Mouse (Mus musculus) hindbrain, embryonic 15.5 days (tissue): ENCODE measurements around the gene Chn1. TPM values are rescaled to one million over a fixed set of nuclear protein-coding genes. Genes with fewer than 3 reads are reported as not detected.

Source experiments
- ATAC-seq: fragments of 200-750 bp; cut with Nextera tagmentation; 2 replicates; pipeline ENCODE4 v1.8.0; 2017; ENCODE audit warnings: low read depth, moderate number of reproducible peaks, moderate TSS enrichment; ENCODE audit not compliant: low FRiP score
- H3K27ac ChIP-seq: fragments of 300-500 bp; sonication (generic); replicated peaks from 2 replicates; pipeline ENCODE4 v1.5.1; 2015; ENCODE audit warnings: mild to moderate bottlenecking, inconsistent platforms
- H3K27me3 ChIP-seq: fragments of 300-500 bp; sonication (generic); 2 replicates; pipeline ENCODE4 v1.6.1; 2015; ENCODE audit warnings: control low read depth, inconsistent platforms
- H3K36me3 ChIP-seq: fragments of 300-500 bp; sonication (generic); 2 replicates; pipeline ENCODE4 v1.6.1; 2015; ENCODE audit warnings: control low read depth, inconsistent platforms
- H3K4me1 ChIP-seq: fragments of 300-500 bp; sonication (generic); replicated peaks from 2 replicates; pipeline ENCODE4 v1.6.1; 2015; ENCODE audit warnings: control low read depth, inconsistent platforms
- H3K4me2 ChIP-seq: fragments of 300-500 bp; sonication (generic); 2 replicates; pipeline ENCODE4 v1.6.1; 2015; ENCODE audit warnings: moderate library complexity, mild to moderate bottlenecking, inconsistent platforms
- H3K4me3 ChIP-seq: fragments of 300-500 bp; sonication (generic); 2 replicates; pipeline ENCODE4 v1.5.1; 2015; ENCODE audit warnings: mild to moderate bottlenecking, inconsistent platforms
- H3K9ac ChIP-seq: fragments of 300-500 bp; sonication (generic); 2 replicates; pipeline ENCODE4 v1.6.1; 2015; ENCODE audit warnings: inconsistent platforms
- H3K9me3 ChIP-seq: fragments of 300-500 bp; sonication (generic); 2 replicates; pipeline ENCODE4 v1.6.1; 2016; ENCODE audit warnings: control low read depth, inconsistent platforms
- WGBS: fragments of 180-500 bp; shearing (Covaris S2); methylation state at CpG from one replicate; pipeline ENCODE4 v1.1.7; 2015; 5-methylcytosine and 5-hydroxymethylcytosine counted together
- polyA plus RNA-seq: library from polyadenylated mRNA; unstranded; fragments of >200 nt; fragmentation: Nextera tagmentation; extraction: Ambion mirVana; gene quantifications from 2 replicates; pipeline ENCODE4 v1.2.1, GENCODE M21; 2015

Gene Chn1
- polyA plus RNA-seq, 1 experiment from 2014 or later: 97.5 TPM

GRCm38 (mm10) chr2:73585347-73585831 lies 189.8 kb downstream of the Chn1 start:
- ATAC-seq: peak; percentile 60
- WGBS: 10% methylated on average over 12 of the region's 12 CpGs
- H3K27ac ChIP-seq: no peak overlapping the region
- H3K9ac ChIP-seq: peak overlapping the region; percentile 30
- no peaks in the 10 kb centered on the region for H3K36me3 ChIP-seq
- peaks cover 15% of the 10 kb centered on the region for H3K4me1 ChIP-seq
- no peaks in the 10 kb centered on the region for H3K27me3 ChIP-seq
- peak overlapping the region; percentile 61 for H3K4me2 ChIP-seq
- H3K4me3 ChIP-seq: peak overlapping the region; percentile 41
- H3K9me3 ChIP-seq: no peaks in the 10 kb centered on the region

DNA sequence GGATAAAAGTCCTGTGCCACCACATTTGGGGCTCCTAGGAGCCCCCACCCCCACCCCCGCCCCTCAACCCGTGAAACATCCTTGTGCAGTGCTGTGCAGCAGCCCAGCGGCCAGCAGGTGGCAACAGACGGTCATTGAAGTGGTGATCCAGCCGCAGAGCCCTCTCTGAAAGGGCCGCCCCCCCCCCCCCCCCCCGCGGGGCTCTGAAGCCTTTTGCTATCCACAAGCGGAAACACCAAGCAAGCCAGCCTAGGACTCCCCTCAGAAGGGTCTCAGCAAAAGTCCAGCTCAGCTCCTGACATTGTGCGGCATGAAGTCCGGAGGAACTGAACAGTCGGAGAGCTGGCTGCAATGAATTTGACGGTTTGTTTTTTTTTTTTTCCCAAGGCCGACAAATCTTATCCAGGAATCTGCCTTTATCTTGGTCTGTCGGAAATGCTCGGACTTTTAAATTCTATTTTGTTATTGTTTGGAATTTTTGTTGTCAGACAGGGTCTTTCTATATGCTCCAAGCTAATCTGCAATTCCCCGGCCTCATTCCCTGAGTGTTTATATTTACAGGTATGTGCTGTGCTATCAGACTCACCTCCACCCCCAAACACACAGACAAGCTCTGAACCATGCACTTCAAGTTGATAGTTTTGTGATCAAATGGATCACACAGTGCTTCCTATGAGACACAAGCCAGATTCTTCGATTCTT lies 190.3 kb downstream of the Chn1 start:
- no peaks in the 10 kb centered on the region for H3K27me3 ChIP-seq
- H3K36me3 ChIP-seq: no peaks in the 10 kb centered on the region
- ATAC-seq: peak; percentile 77
- no peaks in the 10 kb centered on the region for H3K9me3 ChIP-seq
- H3K27ac ChIP-seq: no peak overlapping the region
- peak overlapping the region; percentile 41 for H3K4me3 ChIP-seq
- H3K4me2 ChIP-seq: peak overlapping the region; percentile 61
- WGBS: 2% methylated on average over 17 of the region's 18 CpGs
- H3K4me1 ChIP-seq: peaks cover 10% of the 10 kb centered on the region
- H3K9ac ChIP-seq: peak overlapping the region; percentile 30

DNA sequence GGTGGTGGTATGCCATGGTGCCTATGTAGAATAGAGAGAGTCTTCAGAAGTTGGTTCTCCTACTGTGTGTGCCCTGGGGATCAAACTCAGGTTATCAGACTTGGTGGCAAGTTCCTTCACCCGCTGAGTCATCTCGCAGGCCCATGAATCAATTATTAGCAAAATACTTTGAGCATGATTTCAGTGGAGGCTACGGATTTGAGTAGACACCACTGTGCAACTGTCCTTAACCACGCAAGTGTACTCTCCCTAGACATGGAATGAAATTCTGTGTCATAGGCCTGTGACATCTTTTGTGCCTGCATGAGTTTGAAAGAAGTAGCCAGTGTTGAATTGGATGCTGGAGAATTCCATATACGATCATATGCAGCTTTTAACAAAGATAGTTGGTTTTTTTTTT lies 194.4 kb downstream of the Chn1 start:
- WGBS: 89% methylated on average over 5 of the region's 5 CpGs
- Histone ChIP-seq H3K9me3 (no peaks in the 10 kb centered on the region), H3K4me3 (no peak overlapping the region), H3K27me3 (no peaks in the 10 kb centered on the region), H3K27ac (no peak overlapping the region), H3K4me1 (peaks cover 9% of the 10 kb centered on the region), H3K36me3 (no peaks in the 10 kb centered on the region), H3K9ac (no peak overlapping the region), H3K4me2 (no peak overlapping the region)
- ATAC-seq: no peak

DNA sequence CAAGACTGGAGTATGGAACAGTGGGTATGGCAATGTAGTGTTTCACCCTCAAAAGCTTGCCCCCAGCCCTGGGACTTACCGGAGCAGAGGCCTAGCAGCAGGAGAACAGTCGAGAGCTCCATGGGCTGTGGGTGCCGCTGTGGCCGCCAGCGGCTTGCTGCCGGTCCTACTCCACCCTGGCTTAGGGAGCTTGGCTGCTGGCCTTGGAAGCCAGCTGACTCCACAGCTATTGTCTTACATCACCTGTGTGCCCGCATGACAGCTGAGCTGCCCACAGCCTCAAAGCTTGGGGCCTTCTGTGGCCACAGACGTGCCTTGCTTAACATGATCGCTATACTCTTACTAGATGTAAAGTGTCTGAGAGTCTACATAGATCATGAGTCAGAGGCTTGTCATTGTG lies 195.0 kb downstream of the Chn1 start, which contains the start of gene Chrna1:
Gene Chrna1 (minus strand): TSS at position 173 of the 400 bp plus-strand sequence.
- no peak for ATAC-seq
- Histone ChIP-seq H3K4me2 (no peak within 1 kb of the TSS), H3K4me1 (peaks cover 3% of the 10 kb centered on the region), H3K4me3 (no peak within 1 kb of the TSS), H3K36me3 (no peaks in the 10 kb centered on the region), H3K27me3 (no peaks in the 10 kb centered on the region), H3K9ac (no peak within 1 kb of the TSS), H3K9me3 (no peaks in the 10 kb centered on the region), H3K27ac (no peak within 1 kb of the TSS)
- 81% methylated on average over 9 of the region's 9 CpGs for WGBS

DNA sequence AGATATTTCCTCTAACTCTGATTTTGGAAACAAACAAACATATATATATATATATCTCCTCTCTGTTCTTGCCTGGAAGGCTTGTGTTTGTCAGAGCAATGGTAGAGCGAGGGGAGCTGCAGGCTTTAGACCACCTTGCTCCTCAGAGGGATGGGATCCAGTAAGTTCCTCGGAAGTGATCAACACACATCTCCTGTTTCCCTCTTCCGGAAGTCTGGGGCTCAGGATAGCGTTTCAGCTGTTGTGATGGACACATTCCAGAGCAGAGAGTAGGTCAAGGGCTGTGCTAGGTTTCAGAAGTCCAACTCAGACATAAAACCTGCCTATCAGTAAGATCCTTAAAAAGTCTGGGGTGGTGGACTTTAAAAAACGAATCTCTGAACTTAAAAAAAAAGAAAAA lies 196.0 kb downstream of the Chn1 start:
- H3K27me3 ChIP-seq: no peaks in the 10 kb centered on the region
- ATAC-seq: no peak
- no peak overlapping the region for H3K4me2 ChIP-seq
- no peaks in the 10 kb centered on the region for H3K9me3 ChIP-seq
- no peaks in the 10 kb centered on the region for H3K4me1 ChIP-seq
- H3K4me3 ChIP-seq: no peak overlapping the region
- no peak overlapping the region for H3K27ac ChIP-seq
- no peak overlapping the region for H3K9ac ChIP-seq
- H3K36me3 ChIP-seq: no peaks in the 10 kb centered on the region
- 70% methylated on average over 5 of the region's 5 CpGs for WGBS

DNA sequence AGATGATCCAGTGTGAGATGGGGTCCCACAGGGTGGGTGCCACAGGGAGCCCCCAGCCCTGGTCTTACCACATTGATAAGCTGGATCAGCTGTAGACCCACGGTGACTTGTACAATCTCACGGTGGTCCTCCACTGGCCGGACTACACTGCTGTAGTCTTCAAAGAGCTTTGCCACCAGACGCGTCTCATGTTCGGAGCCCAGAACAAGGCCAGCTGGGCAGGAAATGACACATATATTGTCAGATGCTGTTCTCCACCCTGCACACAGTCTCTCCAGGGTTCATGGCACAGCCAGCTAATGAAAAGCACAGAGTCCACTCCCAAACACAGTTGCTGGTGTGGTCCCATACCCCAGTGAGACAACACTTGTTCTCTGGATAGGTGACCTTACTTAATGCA lies 200.7 kb downstream of the Chn1 start:
- no peak overlapping the region for H3K9ac ChIP-seq
- H3K36me3 ChIP-seq: no peaks in the 10 kb centered on the region
- WGBS: 88% methylated on average over 6 of the region's 6 CpGs
- no peak overlapping the region for H3K27ac ChIP-seq
- no peak for ATAC-seq
- peaks cover 4% of the 10 kb centered on the region for H3K4me1 ChIP-seq
- no peak overlapping the region for H3K4me3 ChIP-seq
- no peaks in the 10 kb centered on the region for H3K27me3 ChIP-seq
- no peaks in the 10 kb centered on the region for H3K9me3 ChIP-seq
- no peak overlapping the region for H3K4me2 ChIP-seq

- Histone ChIP-seq H3K9ac (no peak overlapping the region), H3K36me3 (no peaks in the 10 kb centered on the region), H3K27ac (peak overlapping the region; percentile 76; the same call in 1 of the 2 replicates), H3K27me3 (no peaks in the 10 kb centered on the region), H3K4me1 (peaks cover 4% of the 10 kb centered on the region), H3K4me2 (no peak overlapping the region), H3K9me3 (no peaks in the 10 kb centered on the region), H3K4me3 (no peak overlapping the region)
- WGBS: 87% methylated on average over 4 of the region's 4 CpGs
- ATAC-seq: no peak
Observed at GRCm38 (mm10) chr2:73573556-73573955, 201.6 kb downstream of the Chn1 start.

GRCm38 (mm10) chr2:73572539-73573372 lies 202.4 kb downstream of the Chn1 start:
- H3K27ac ChIP-seq: peak overlapping the region; percentile 76
- H3K9ac ChIP-seq: peak overlapping the region; percentile 9; the same call in 1 of the 2 replicates
- H3K9me3 ChIP-seq: no peaks in the 10 kb centered on the region
- no peaks in the 10 kb centered on the region for H3K36me3 ChIP-seq
- H3K4me3 ChIP-seq: peak overlapping the region; percentile 32
- ATAC-seq: peak; percentile 92
- H3K27me3 ChIP-seq: no peaks in the 10 kb centered on the region
- peaks cover 4% of the 10 kb centered on the region for H3K4me1 ChIP-seq
- peak overlapping the region; percentile 51 for H3K4me2 ChIP-seq
- WGBS: 10% methylated on average over 23 of the region's 23 CpGs

GRCm38 (mm10) chr2:73571901-73572300 lies 203.2 kb downstream of the Chn1 start:
- no peak for ATAC-seq
- Histone ChIP-seq H3K4me3 (no peak overlapping the region), H3K9me3 (no peaks in the 10 kb centered on the region), H3K9ac (no peak overlapping the region), H3K36me3 (no peaks in the 10 kb centered on the region), H3K4me1 (peaks cover 7% of the 10 kb centered on the region), H3K27me3 (no peaks in the 10 kb centered on the region), H3K4me2 (no peak overlapping the region), H3K27ac (no peak overlapping the region)
- WGBS: 63% methylated on average over 6 of the region's 6 CpGs

DNA sequence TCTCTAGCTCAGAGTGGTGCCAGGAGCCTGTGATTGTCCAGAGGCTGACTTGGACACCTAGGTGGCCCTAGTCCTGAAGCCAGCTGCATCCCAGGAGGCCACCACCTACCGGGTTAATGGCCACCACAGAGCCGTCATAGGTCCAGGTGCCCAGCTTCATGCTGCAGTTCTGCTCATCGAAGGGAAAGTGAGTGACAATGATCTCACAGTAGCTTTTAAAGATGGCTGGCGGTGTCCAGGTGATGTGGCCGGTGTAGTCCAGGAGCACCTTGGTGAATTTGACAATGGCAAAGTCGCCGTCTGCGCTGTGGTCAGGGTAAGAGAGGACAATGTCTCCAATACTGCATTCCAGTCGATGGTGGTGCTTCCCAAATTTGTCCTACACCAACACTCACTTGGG lies 203.8 kb downstream of the Chn1 start:
- Histone ChIP-seq H3K27ac (no peak overlapping the region), H3K9me3 (no peaks in the 10 kb centered on the region), H3K4me2 (no peak overlapping the region), H3K36me3 (no peaks in the 10 kb centered on the region), H3K27me3 (no peaks in the 10 kb centered on the region), H3K4me3 (no peak overlapping the region), H3K9ac (no peak overlapping the region), H3K4me1 (peaks cover 7% of the 10 kb centered on the region)
- 92% methylated on average over 9 of the region's 9 CpGs for WGBS
- no peak for ATAC-seq

- 22% methylated on average over 8 of the region's 8 CpGs for WGBS
- H3K4me2 ChIP-seq: peak overlapping the region; percentile 46
- no peak overlapping the region for H3K9ac ChIP-seq
- H3K27ac ChIP-seq: no peak overlapping the region
- peak; percentile 46; the same call in 1 of the 2 replicates for ATAC-seq
- H3K9me3 ChIP-seq: no peaks in the 10 kb centered on the region
- H3K36me3 ChIP-seq: no peaks in the 10 kb centered on the region
- H3K27me3 ChIP-seq: no peaks in the 10 kb centered on the region
- H3K4me1 ChIP-seq: peaks cover 7% of the 10 kb centered on the region; the same call in 1 of the 2 replicates
- no peak overlapping the region for H3K4me3 ChIP-seq
Observed at GRCm38 (mm10) chr2:73566989-73567605, 208.0 kb downstream of the Chn1 start.

DNA sequence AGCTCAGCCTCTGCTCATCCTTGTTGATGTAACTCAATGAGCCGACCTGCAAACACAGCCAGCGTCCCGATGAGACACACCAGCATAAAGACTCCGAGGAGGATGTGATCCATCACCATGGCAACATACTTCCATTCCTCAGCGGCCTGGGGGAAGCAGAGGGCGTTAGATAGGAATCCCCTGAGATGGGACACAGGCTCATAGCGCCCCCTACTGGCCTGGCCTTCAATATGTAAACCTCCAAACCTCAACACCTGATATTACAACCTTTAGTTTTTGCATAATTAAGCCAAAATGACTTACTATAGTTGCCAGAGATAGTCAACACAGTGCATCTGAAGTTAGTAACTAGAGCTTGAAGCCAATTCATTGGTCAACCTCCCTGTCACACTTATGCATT lies 209.0 kb downstream of the Chn1 start:
- H3K27ac ChIP-seq: no peak overlapping the region
- WGBS: 8% methylated on average over 7 of the region's 7 CpGs
- no peak overlapping the region for H3K4me3 ChIP-seq
- no peak overlapping the region for H3K4me2 ChIP-seq
- H3K4me1 ChIP-seq: peaks cover 16% of the 10 kb centered on the region
- H3K36me3 ChIP-seq: no peaks in the 10 kb centered on the region
- no peak for ATAC-seq
- H3K9me3 ChIP-seq: no peaks in the 10 kb centered on the region
- H3K9ac ChIP-seq: no peak overlapping the region
- H3K27me3 ChIP-seq: no peaks in the 10 kb centered on the region
